Mouse (Mus musculus) brain, embryonic 14.5 days (tissue): Measurements from ENCODE around the gene Unc119.

Experiments
- CTCF ChIP-seq: fragments of 200-500 bp; IDR thresholded peaks from 2 replicates; pipeline ENCODE4 v1.5.1; 2012; ENCODE audit warnings: inconsistent platforms, mild to moderate bottlenecking, moderate library complexity, borderline replicate concordance; ENCODE audit not compliant: insufficient read depth, insufficient read length; ENCODE audit errors: extremely low read depth
- POLR2A ChIP-seq: fragments of 200-500 bp; IDR thresholded peaks from 2 replicates; pipeline ENCODE4 v1.6.1; 2012; ENCODE audit warnings: mild to moderate bottlenecking, inconsistent platforms, borderline replicate concordance; ENCODE audit not compliant: poor library complexity, insufficient read depth, insufficient read length, severe bottlenecking; ENCODE audit errors: extremely low read depth

DNA sequence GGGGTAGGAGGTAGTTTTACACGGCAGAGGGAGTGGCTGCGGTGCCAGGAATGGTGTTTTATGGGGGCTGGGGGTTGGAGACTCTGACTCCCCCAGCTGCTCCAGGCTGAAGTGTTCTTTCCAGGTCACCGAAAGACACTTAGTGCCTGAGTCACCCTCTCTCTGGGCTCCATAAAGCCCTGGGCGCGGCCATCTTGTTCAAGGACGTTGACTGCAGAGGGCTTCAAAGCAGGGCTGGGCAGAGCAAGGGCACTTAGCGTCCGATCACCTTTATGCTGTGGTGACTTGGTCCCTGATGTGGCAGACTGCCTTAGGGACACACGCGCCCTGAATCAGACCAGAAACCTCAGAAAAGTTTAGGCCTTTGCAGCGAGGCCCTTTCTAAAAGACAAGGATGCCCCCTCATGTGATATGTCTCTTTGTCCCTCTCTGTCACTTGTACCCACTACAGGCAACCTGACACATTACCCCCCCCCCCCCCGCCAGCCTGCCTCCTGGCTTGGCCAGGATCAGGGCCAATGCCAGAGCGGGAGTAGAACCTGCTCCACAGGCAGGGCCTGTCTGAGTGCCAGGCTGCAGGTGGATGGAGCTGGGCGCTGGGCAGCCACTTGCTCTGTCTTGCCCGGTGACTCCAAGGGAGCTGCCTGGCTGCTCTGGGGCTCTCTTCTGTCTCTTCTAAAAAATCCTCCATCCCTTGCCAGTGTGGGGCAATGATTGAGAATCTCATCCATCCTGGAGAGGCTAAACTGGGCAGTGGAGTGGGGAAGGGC lies 24.4 kb downstream of the Unc119 start:
- TF ChIP-seq POLR2A (no peak), CTCF (no peak)
